Mouse (Mus musculus) heart, embryonic 16.5 days (tissue): Measurements from ENCODE around the gene Tvp23b. TPM values are rescaled to one million over a fixed set of nuclear protein-coding genes. Genes with fewer than 3 reads are reported as not detected.

ENCODE experiments used
- ATAC-seq: fragments of 200-750 bp; cut with Nextera tagmentation; replicated peaks from 2 replicates; pipeline ENCODE4 v1.8.0; 2017; ENCODE audit warnings: moderate number of reproducible peaks; ENCODE audit not compliant: insufficient read depth, low FRiP score; ENCODE audit errors: extremely low read depth
- H3K27ac ChIP-seq: fragments of 300-500 bp; sonication (generic); 2 replicates; pipeline ENCODE4 v1.5.1; 2014; ENCODE audit warnings: mild to moderate bottlenecking, low read length, control low read depth, moderate library complexity
- H3K27me3 ChIP-seq: fragments of 300-500 bp; sonication (generic); 2 replicates; pipeline ENCODE4 v1.6.1; 2014; ENCODE audit warnings: low read length, mixed read lengths; ENCODE audit not compliant: control insufficient read depth, insufficient read depth
- H3K36me3 ChIP-seq: fragments of 300-500 bp; sonication (generic); 2 replicates; pipeline ENCODE4 v1.6.1; 2014; ENCODE audit not compliant: control insufficient read depth, insufficient read depth
- H3K4me1 ChIP-seq: fragments of 300-500 bp; sonication (generic); 2 replicates; pipeline ENCODE4 v1.6.1; 2014; ENCODE audit warnings: low read length, mixed read lengths; ENCODE audit not compliant: control insufficient read depth, insufficient read depth
- H3K4me2 ChIP-seq: fragments of 300-500 bp; sonication (generic); 2 replicates; pipeline ENCODE4 v1.6.1; 2014; ENCODE audit warnings: low read depth, mild to moderate bottlenecking, control low read depth, low read length
- H3K4me3 ChIP-seq: fragments of 300-500 bp; sonication (generic); 2 replicates; pipeline ENCODE4 v1.5.1; 2014; ENCODE audit warnings: mild to moderate bottlenecking, control low read depth, low read length
- H3K9ac ChIP-seq: fragments of 300-500 bp; sonication (generic); 2 replicates; pipeline ENCODE4 v1.6.1; 2014; ENCODE audit warnings: low read length, control low read depth
- H3K9me3 ChIP-seq: fragments of 300-500 bp; sonication (generic); replicated peaks from 2 replicates; pipeline ENCODE4 v1.6.1; 2016; ENCODE audit warnings: low read length; ENCODE audit not compliant: control insufficient read depth
- WGBS: fragments of 180-500 bp; shearing (Covaris S2); extraction: QIAGEN DNeasy Blood & Tissue Kit; methylation state at CpG from one replicate; pipeline ENCODE4 v1.1.7; 2014; 5-methylcytosine and 5-hydroxymethylcytosine counted together
- polyA plus RNA-seq: library from polyadenylated mRNA; unstranded; fragments of >200 nt; fragmentation: Nextera tagmentation; extraction: Ambion mirVana; gene quantifications from 2 replicates; pipeline ENCODE4 v1.2.1, GENCODE M21; 2015

Tvp23b gene
- polyA plus RNA-seq, 1 experiment from 2014 or later = 54.9 TPM

GRCm38 (mm10) chr11:62853334-62853733 is 25.9 kb upstream of the Tvp23b start:
- Histone ChIP-seq H3K9ac (no peak overlapping the region), H3K4me3 (no peak overlapping the region)
- 84% methylated on average over 6 of the region's 6 CpGs for WGBS

GRCm38 (mm10) chr11:62865562-62865961 is 13.7 kb upstream of the Tvp23b start:
- WGBS = 66% methylated on average over 4 of the region's 4 CpGs
- ATAC-seq = no peak
- Histone ChIP-seq H3K27me3 (no peaks in the 10 kb centered on the region; the same call in 1 of the 2 replicates), H3K4me2 (no peak overlapping the region), H3K36me3 (no peaks in the 10 kb centered on the region), H3K9me3 (no peaks in the 10 kb centered on the region), H3K4me3 (no peak overlapping the region), H3K4me1 (no peaks in the 10 kb centered on the region), H3K27ac (no peak overlapping the region), H3K9ac (no peak overlapping the region)

More at GRCm38 (mm10) chr11:62853334-62853733, 25.9 kb upstream of the Tvp23b start:
- no peaks in the 10 kb centered on the region for H3K27me3 ChIP-seq
- no peaks in the 10 kb centered on the region for H3K4me1 ChIP-seq
- no peaks in the 10 kb centered on the region for H3K9me3 ChIP-seq
- H3K27ac ChIP-seq = no peak overlapping the region
- no peak overlapping the region for H3K4me2 ChIP-seq
- no peaks in the 10 kb centered on the region for H3K36me3 ChIP-seq
- no peak for ATAC-seq

GRCm38 (mm10) chr11:62866685-62867084 is 12.6 kb upstream of the Tvp23b start:
- H3K4me2 ChIP-seq = no peak overlapping the region
- H3K27me3 ChIP-seq = no peaks in the 10 kb centered on the region; the same call in 1 of the 2 replicates
- 74% methylated on average over 7 of the region's 7 CpGs for WGBS
- H3K36me3 ChIP-seq = no peaks in the 10 kb centered on the region
- H3K9me3 ChIP-seq = no peaks in the 10 kb centered on the region
- no peak overlapping the region for H3K4me3 ChIP-seq
- no peak overlapping the region for H3K9ac ChIP-seq
- no peak overlapping the region for H3K27ac ChIP-seq
- H3K4me1 ChIP-seq = no peaks in the 10 kb centered on the region
- no peak for ATAC-seq

GRCm38 (mm10) chr11:62869201-62869600 is 10.1 kb upstream of the Tvp23b start:
- Histone ChIP-seq H3K36me3 (no peaks in the 10 kb centered on the region), H3K4me2 (no peak overlapping the region), H3K27ac (no peak overlapping the region), H3K4me3 (no peak overlapping the region), H3K9ac (no peak overlapping the region), H3K27me3 (no peaks in the 10 kb centered on the region; the same call in 1 of the 2 replicates), H3K4me1 (no peaks in the 10 kb centered on the region), H3K9me3 (no peaks in the 10 kb centered on the region)
- no peak for ATAC-seq
- 68% methylated on average over 5 of the region's 5 CpGs for WGBS

- H3K27me3 ChIP-seq = no peaks in the 10 kb centered on the region; the same call in 1 of the 2 replicates
- H3K4me2 ChIP-seq = no peak overlapping the region
- H3K27ac ChIP-seq = no peak overlapping the region
- ATAC-seq = no peak
- H3K9me3 ChIP-seq = no peaks in the 10 kb centered on the region
- no peaks in the 10 kb centered on the region for H3K4me1 ChIP-seq
- no peak overlapping the region for H3K4me3 ChIP-seq
- WGBS = 79% methylated on average over 8 of the region's 8 CpGs
- H3K36me3 ChIP-seq = no peaks in the 10 kb centered on the region
- no peak overlapping the region for H3K9ac ChIP-seq
Observed at GRCm38 (mm10) chr11:62869715-62870371, 9.4 kb upstream of the Tvp23b start.

- no peaks in the 10 kb centered on the region; the same call in 1 of the 2 replicates for H3K27me3 ChIP-seq
- H3K36me3 ChIP-seq = no peaks in the 10 kb centered on the region
- H3K4me3 ChIP-seq = no peak overlapping the region
- WGBS = 72% methylated on average over 9 of the region's 9 CpGs
- H3K4me1 ChIP-seq = no peaks in the 10 kb centered on the region
- no peaks in the 10 kb centered on the region for H3K9me3 ChIP-seq
- no peak overlapping the region for H3K4me2 ChIP-seq
- H3K9ac ChIP-seq = no peak overlapping the region
- H3K27ac ChIP-seq = no peak overlapping the region
- ATAC-seq = no peak
Observed at GRCm38 (mm10) chr11:62873479-62873878, 5.8 kb upstream of the Tvp23b start.

- no peak for ATAC-seq
- Histone ChIP-seq H3K36me3 (no peaks in the 10 kb centered on the region), H3K9me3 (no peaks in the 10 kb centered on the region), H3K9ac (no peak overlapping the region), H3K4me2 (no peak overlapping the region), H3K27ac (no peak overlapping the region), H3K27me3 (no peaks in the 10 kb centered on the region), H3K4me3 (no peak overlapping the region), H3K4me1 (peaks cover 7% of the 10 kb centered on the region)
- 86% methylated on average over 1 of the region's 1 CpGs for WGBS
Observed at GRCm38 (mm10) chr11:62875696-62876095, 3.6 kb upstream of the Tvp23b start.

- WGBS = 80% methylated on average over 4 of the region's 4 CpGs
- Histone ChIP-seq H3K4me3 (no peak overlapping the region), H3K27ac (no peak overlapping the region), H3K9ac (no peak overlapping the region), H3K27me3 (no peaks in the 10 kb centered on the region), H3K4me2 (no peak overlapping the region), H3K9me3 (no peaks in the 10 kb centered on the region), H3K36me3 (no peaks in the 10 kb centered on the region), H3K4me1 (peaks cover 7% of the 10 kb centered on the region)
- no peak for ATAC-seq
Observed at GRCm38 (mm10) chr11:62876445-62876844, 2.8 kb upstream of the Tvp23b start.

GRCm38 (mm10) chr11:62877391-62877790 is 1.9 kb upstream of the Tvp23b start:
- 59% methylated on average over 1 of the region's 1 CpGs for WGBS
- H3K36me3 ChIP-seq = peaks cover 5% of the 10 kb centered on the region; the same call in 1 of the 2 replicates

More at GRCm38 (mm10) chr11:62877391-62877790, 1.9 kb upstream of the Tvp23b start:
- peaks cover 7% of the 10 kb centered on the region for H3K4me1 ChIP-seq
- H3K9me3 ChIP-seq = no peaks in the 10 kb centered on the region
- H3K4me3 ChIP-seq = no peak overlapping the region
- no peaks in the 10 kb centered on the region for H3K27me3 ChIP-seq
- H3K27ac ChIP-seq = no peak overlapping the region
- H3K4me2 ChIP-seq = no peak overlapping the region
- ATAC-seq = no peak
- no peak overlapping the region for H3K9ac ChIP-seq
